Mouse (Mus musculus) heart, embryonic 12.5 days (tissue): ENCODE results near the gene Fgf12. TPM values are rescaled to one million over a fixed set of nuclear protein-coding genes. Genes with fewer than 3 reads are reported as not detected.

Experiments used
- ATAC-seq: fragments of 200-750 bp; cut with Nextera tagmentation; 2 replicates; pipeline ENCODE4 v1.8.0; 2017; ENCODE audit warnings: moderate TSS enrichment, moderate library complexity; ENCODE audit not compliant: insufficient number of reproducible peaks, low FRiP score
- H3K27ac ChIP-seq: fragments of 300-500 bp; sonication (generic); 2 replicates; pipeline ENCODE4 v1.5.1; 2016; ENCODE audit warnings: mild to moderate bottlenecking, moderate library complexity; ENCODE audit not compliant: poor library complexity, severe bottlenecking
- H3K27me3 ChIP-seq: fragments of 300-500 bp; sonication (generic); replicated peaks from 2 replicates; pipeline ENCODE4 v1.6.1; 2016; ENCODE audit warnings: mild to moderate bottlenecking, moderate library complexity
- H3K36me3 ChIP-seq: fragments of 300-500 bp; sonication (generic); 2 replicates; pipeline ENCODE4 v1.6.1; 2016; ENCODE audit warnings: mild to moderate bottlenecking, moderate library complexity
- H3K4me1 ChIP-seq: fragments of 300-500 bp; sonication (generic); replicated peaks from 2 replicates; pipeline ENCODE4 v1.6.1; 2016; ENCODE audit warnings: mild to moderate bottlenecking
- H3K4me2 ChIP-seq: fragments of 300-500 bp; sonication (generic); 2 replicates; pipeline ENCODE4 v1.6.1; 2016; ENCODE audit warnings: mild to moderate bottlenecking, moderate library complexity
- H3K4me3 ChIP-seq: fragments of 300-500 bp; sonication (generic); 2 replicates; pipeline ENCODE4 v1.5.1; 2016; ENCODE audit warnings: mild to moderate bottlenecking
- H3K9ac ChIP-seq: fragments of 300-500 bp; sonication (generic); 2 replicates; pipeline ENCODE4 v1.6.1; 2016; ENCODE audit warnings: mild to moderate bottlenecking, moderate library complexity
- H3K9me3 ChIP-seq: fragments of 300-500 bp; sonication (generic); replicated peaks from 2 replicates; pipeline ENCODE4 v1.6.1; 2016; ENCODE audit warnings: mild to moderate bottlenecking, moderate library complexity
- WGBS: fragments of 180-500 bp; shearing (Covaris S2); methylation state at CpG from one replicate; pipeline ENCODE4 v1.1.7; 2016; 5-methylcytosine and 5-hydroxymethylcytosine counted together
- polyA plus RNA-seq: library from polyadenylated mRNA; unstranded; fragments of >200 nt; fragmentation: Nextera tagmentation; extraction: Ambion mirVana; gene quantifications from 2 replicates; pipeline ENCODE4 v1.2.1, GENCODE M21; 2016

Gene Fgf12
- polyA plus RNA-seq, 1 experiment from 2014 or later, result 8.3 TPM

DNA sequence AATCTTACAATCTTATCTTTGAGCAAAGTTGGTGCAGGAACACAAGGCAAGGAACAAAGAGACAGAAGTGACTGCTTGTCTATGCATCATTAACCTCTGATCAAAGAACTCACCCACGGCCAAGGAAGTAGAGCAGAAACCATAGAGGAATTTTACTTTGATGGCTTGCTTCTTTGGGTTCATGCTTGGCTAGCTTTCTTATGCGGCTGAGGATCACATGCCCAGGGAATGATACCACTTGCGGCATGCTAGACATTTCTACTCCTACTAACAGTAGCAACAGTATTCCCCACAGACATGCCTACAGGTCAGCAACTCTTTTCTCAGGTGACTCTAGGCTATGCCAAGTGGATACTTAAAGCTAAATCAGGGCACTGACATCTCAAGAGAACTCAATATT, 429.3 kb downstream of the Fgf12 start:
- no peaks in the 10 kb centered on the region for H3K9me3 ChIP-seq
- ATAC-seq, result no peak
- H3K4me3 ChIP-seq, result no peak overlapping the region
- WGBS, result 74% methylated on average over 3 of the region's 3 CpGs
- H3K4me1 ChIP-seq, result no peaks in the 10 kb centered on the region
- no peak overlapping the region for H3K9ac ChIP-seq
- H3K27ac ChIP-seq, result no peak overlapping the region
- no peaks in the 10 kb centered on the region for H3K36me3 ChIP-seq
- H3K27me3 ChIP-seq, result no peaks in the 10 kb centered on the region
- H3K4me2 ChIP-seq, result no peak overlapping the region

DNA sequence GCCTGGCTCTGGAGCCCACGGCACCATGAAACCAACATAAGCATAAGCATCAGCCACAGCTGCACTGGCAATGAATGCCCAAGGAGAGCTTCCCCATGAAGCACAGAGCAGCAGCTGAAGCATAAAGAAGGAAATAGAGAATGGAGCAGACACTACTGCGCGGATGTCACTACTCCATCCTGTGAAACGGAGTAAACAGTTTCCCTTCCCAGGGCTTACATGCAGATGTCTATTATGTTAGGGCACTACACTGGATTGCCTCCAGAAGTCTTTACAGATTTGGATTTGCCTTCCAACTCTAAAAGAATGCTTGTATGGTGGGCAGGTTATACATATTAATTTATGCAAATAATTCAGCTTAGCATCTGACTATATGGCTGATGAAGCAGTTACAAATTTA, 441.2 kb downstream of the Fgf12 start:
- Histone ChIP-seq H3K27ac (no peak overlapping the region), H3K9me3 (no peaks in the 10 kb centered on the region), H3K9ac (no peak overlapping the region), H3K4me3 (no peak overlapping the region), H3K4me2 (no peak overlapping the region), H3K36me3 (no peaks in the 10 kb centered on the region), H3K4me1 (no peaks in the 10 kb centered on the region), H3K27me3 (no peaks in the 10 kb centered on the region)
- ATAC-seq, result no peak
- 84% methylated on average over 4 of the region's 4 CpGs for WGBS

DNA sequence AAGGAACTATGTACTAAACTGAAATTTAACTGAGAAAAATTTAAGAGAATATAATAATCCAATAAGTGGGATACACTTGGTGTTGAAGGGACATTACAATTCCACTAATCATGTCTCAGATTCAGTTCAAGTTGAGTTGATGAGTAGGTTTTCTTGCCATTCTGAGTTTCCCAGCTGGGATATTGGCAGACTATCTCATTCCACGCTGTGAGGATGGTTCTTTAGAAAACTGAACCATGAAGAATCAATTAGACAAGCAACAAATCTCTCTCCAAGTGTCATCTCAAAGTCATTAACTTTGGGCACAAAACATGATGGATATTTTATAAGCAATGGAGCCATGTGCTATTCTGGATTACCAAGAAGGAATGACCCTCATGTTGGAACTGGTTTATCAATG, 449.0 kb downstream of the Fgf12 start:
- no peak overlapping the region for H3K27ac ChIP-seq
- H3K9me3 ChIP-seq, result no peaks in the 10 kb centered on the region
- H3K36me3 ChIP-seq, result no peaks in the 10 kb centered on the region
- WGBS, result 60% methylated on average over 1 of the region's 1 CpGs
- ATAC-seq, result no peak
- H3K4me3 ChIP-seq, result no peak overlapping the region
- no peaks in the 10 kb centered on the region for H3K27me3 ChIP-seq
- no peak overlapping the region for H3K4me2 ChIP-seq
- no peaks in the 10 kb centered on the region for H3K4me1 ChIP-seq
- no peak overlapping the region for H3K9ac ChIP-seq

DNA sequence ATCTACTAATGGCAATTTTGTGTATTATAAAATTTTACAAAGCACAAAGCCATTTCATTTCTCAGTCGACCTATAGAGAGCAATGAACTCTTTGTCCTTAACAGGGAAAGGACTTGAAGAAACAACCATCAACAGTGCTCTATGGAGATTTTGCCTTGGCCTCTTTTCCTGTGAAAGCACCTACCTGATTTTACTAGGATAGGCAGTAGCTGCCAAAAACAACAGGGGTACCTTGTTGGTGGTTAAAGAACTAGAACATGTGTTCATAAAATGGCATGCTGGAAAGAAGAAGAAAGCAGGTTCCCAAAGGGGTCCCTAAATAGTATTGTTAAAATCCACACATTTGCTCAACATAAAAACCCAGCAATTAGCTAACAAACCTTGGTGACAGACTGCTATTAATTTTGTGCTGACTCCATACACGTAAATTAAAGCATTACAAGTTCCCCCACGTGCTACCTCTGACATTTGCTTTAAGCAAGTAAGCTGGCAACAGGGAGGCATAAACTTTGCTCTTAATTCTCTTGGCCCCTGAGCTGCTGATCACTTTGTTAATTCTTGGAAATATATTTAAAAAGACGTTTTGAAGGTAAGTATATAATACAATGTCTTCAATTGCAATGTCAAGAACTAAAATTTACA, 463.1 kb downstream of the Fgf12 start:
- Histone ChIP-seq H3K27ac (no peak overlapping the region), H3K9ac (no peak overlapping the region), H3K4me2 (no peak overlapping the region), H3K4me1 (no peaks in the 10 kb centered on the region), H3K27me3 (no peaks in the 10 kb centered on the region), H3K4me3 (no peak overlapping the region), H3K9me3 (no peaks in the 10 kb centered on the region), H3K36me3 (no peaks in the 10 kb centered on the region)
- ATAC-seq, result no peak
- WGBS, result 65% methylated on average over 4 of the region's 4 CpGs

DNA sequence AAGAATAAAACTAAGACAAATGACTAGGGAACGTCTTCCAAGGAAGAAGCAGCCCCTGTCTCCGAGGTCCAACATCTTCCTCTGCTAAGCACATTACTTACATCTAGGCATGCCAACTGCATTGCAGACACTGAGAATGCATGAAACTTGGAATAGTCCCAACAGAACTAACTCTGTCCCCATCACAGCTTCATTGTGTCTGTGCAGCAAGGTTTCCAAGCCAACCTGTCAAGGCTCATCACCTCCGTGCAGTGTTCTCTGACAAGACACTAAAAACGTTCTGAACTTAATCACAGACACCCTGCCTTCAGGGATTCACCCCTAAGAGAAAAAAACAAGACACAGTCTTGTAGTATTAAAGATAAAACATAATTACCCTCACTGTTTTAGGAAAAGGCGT, 495.0 kb downstream of the Fgf12 start:
- Histone ChIP-seq H3K4me3 (no peak overlapping the region), H3K9ac (no peak overlapping the region), H3K4me2 (no peak overlapping the region), H3K27ac (no peak overlapping the region), H3K36me3 (no peaks in the 10 kb centered on the region), H3K4me1 (no peaks in the 10 kb centered on the region), H3K27me3 (no peaks in the 10 kb centered on the region), H3K9me3 (no peaks in the 10 kb centered on the region)
- 71% methylated on average over 5 of the region's 5 CpGs for WGBS
- no peak for ATAC-seq

DNA sequence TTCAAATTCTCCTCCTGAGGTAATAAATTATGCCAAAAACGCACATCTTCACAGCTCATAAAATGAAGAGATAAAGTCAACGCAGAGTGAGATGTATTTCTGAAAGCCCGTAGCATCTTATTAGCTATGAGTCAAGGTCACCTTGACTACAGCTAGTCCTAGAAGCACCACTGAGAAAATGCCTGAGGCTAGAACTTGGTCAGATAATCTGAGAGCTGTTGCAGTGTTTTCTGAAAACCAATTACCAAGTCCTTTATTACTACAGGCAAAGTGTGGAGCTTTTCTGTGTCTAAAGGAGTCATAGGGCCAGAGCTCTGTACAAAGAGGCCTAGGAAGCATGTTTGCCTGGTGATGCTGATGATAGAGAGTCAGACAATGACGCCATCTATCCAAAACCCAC, 498.6 kb downstream of the Fgf12 start:
- 74% methylated on average over 4 of the region's 4 CpGs for WGBS
- Histone ChIP-seq H3K4me2 (no peak overlapping the region), H3K36me3 (no peaks in the 10 kb centered on the region), H3K4me1 (no peaks in the 10 kb centered on the region), H3K27me3 (no peaks in the 10 kb centered on the region), H3K9ac (no peak overlapping the region), H3K4me3 (no peak overlapping the region), H3K27ac (no peak overlapping the region), H3K9me3 (no peaks in the 10 kb centered on the region)
- no peak for ATAC-seq

DNA sequence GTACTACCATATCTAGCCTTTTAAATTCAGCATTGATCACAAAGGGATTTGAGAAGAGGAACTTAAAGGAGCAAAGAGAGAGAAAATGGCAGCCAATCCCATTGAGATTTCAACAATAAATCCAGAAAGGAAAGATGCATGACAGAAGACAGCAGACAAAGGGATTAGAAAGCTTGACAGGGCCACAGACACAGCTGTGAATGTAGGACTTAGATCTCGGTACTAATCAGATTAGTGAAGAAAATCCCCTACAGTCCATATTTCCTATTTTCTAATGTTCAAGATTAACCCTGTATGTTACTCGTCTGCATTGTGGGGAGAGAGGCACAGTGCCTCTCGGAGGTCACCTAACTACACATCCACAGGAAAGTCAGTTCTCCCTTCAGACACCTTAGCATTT, 500.9 kb downstream of the Fgf12 start:
- no peaks in the 10 kb centered on the region for H3K4me1 ChIP-seq
- H3K9me3 ChIP-seq, result no peaks in the 10 kb centered on the region
- no peak overlapping the region for H3K4me2 ChIP-seq
- H3K27me3 ChIP-seq, result no peaks in the 10 kb centered on the region
- H3K9ac ChIP-seq, result no peak overlapping the region
- 61% methylated on average over 3 of the region's 3 CpGs for whole genome bisulfite sequencing
- ATAC-seq, result no peak
- no peaks in the 10 kb centered on the region for H3K36me3 ChIP-seq
- H3K4me3 ChIP-seq, result no peak overlapping the region
- no peak overlapping the region for H3K27ac ChIP-seq

DNA sequence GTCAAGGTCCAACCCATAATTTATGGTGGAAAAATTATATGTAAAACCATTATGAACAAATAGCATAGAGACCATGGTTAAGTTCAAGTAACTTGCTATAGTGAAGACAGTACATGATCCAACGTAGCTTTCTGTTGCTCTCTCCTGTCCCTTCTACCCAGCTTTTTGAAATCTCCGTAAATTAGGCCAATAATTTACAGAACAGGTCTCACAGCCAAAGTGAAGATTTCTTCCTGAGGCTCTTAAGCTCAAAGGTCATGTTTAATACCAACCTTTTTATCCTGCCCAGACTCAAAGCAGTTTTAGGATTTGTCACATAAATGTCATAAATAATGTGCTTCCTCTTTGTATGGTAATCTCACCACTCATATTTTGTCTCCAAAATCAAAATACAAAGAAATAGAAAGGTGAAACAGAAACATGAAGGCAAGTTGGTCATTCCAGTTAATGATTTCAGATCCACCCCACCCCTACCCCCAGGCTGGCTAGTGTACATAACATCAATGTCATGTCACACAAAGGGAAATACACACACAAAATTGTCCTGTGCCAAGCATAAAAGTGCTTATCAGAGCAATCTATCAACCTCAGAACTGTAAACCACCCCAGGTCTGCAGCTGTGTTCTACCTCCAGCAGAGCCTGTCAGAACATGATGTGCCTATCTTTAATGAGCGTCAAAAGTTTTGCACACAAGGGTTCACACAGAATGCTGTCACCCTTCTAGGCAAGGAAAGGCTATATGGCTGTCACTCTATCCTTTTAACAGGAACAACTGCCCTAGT, 509.8 kb downstream of the Fgf12 start:
- whole genome bisulfite sequencing, result 76% methylated on average over 3 of the region's 3 CpGs
- Histone ChIP-seq H3K4me1 (no peaks in the 10 kb centered on the region), H3K36me3 (no peaks in the 10 kb centered on the region), H3K27me3 (no peaks in the 10 kb centered on the region), H3K9ac (no peak overlapping the region), H3K9me3 (no peaks in the 10 kb centered on the region), H3K4me3 (no peak overlapping the region), H3K4me2 (no peak overlapping the region), H3K27ac (no peak overlapping the region)
- ATAC-seq, result no peak

DNA sequence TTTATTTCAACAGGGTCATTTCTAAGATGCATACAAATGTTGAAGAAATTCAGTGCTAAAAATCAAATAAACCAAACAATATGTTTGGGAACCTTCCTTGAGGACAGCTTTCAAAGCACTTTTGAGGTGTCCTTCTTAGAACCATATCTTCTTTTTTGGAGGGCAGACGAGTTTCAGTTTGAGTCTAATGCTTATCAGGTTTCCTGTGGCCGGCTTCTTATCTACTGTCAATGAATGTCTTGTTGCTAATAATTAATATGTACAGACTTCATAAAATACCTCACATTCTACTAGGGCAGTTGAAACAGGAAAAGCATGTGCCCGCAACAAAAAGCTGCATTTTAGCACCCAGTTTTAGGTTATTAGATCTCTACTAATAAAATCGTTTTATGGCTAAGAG, 513.5 kb downstream of the Fgf12 start:
- H3K4me2 ChIP-seq, result no peak overlapping the region
- H3K4me1 ChIP-seq, result no peaks in the 10 kb centered on the region
- 46% methylated on average over 4 of the region's 4 CpGs for WGBS
- H3K27me3 ChIP-seq, result no peaks in the 10 kb centered on the region
- H3K9me3 ChIP-seq, result no peaks in the 10 kb centered on the region
- H3K4me3 ChIP-seq, result no peak overlapping the region
- no peaks in the 10 kb centered on the region for H3K36me3 ChIP-seq
- H3K27ac ChIP-seq, result no peak overlapping the region
- no peak overlapping the region for H3K9ac ChIP-seq
- ATAC-seq, result no peak

DNA sequence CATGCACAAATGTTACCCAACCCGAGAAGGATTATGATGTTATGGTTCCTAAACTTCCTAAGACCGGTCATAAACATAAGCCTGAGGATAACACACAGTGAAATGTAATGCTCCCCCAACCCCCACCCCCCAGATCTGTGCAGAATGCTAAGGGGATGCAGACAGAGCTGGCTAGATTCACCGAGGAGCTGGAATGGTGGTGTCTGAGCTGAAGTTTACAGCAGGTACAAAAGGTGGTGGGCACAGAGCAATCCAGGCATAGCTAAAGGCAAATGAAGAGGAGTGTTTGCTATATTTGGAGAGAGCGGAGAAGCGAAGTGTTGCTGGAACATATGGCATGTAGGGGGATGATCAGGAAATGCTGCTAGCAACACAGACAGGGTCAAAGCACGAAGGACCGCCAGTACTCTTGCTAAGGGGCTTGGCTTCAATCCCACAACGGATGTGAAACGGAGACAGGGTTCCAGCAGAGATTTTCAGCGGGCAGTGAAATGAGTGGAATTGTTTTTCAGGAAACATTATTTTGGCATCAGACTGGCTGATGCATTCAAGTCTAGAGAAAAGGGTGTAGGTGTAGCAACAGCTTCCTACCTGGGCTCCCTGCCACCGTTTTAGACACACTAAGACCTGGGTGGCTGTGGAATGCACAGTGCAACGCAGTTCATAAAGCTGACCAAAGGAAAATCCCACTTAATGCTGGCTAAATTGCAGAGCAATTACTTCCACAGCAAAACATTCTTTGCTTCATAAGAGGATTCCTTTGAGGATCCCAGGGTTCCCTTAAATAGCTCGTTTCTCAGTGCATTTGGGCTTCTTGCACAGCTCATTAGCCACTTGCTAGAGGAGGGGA, 514.6 kb downstream of the Fgf12 start:
- no peaks in the 10 kb centered on the region for H3K4me1 ChIP-seq
- H3K27ac ChIP-seq, result no peak overlapping the region
- H3K4me2 ChIP-seq, result no peak overlapping the region; the same call in 1 of the 2 replicates
- WGBS, result 61% methylated on average over 13 of the region's 13 CpGs
- no peak overlapping the region for H3K9ac ChIP-seq
- no peak overlapping the region for H3K4me3 ChIP-seq
- no peaks in the 10 kb centered on the region for H3K9me3 ChIP-seq
- no peaks in the 10 kb centered on the region for H3K27me3 ChIP-seq
- no peaks in the 10 kb centered on the region for H3K36me3 ChIP-seq
- no peak for ATAC-seq

DNA sequence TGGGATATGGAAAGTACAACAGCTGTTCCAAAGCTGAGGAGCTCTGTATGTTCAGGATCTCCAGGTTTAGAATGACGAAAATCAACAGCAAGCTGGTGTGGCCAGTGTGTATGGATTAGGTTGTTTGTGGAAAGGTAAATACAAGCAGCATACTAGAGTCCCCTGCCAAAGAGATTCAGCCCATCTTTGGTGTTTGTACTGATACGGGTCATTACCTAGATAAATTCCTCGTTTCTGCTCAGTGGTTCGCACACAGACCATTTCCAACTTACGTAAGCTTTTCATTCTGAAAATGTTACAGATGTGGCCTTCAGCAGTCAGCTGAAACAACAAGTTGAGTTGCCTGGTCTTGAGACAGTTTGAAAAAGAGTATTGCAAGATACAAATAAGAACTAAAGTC, 536.9 kb downstream of the Fgf12 start:
- Histone ChIP-seq H3K9me3 (no peaks in the 10 kb centered on the region), H3K4me1 (no peaks in the 10 kb centered on the region), H3K4me2 (no peak overlapping the region), H3K4me3 (no peak overlapping the region), H3K27me3 (no peaks in the 10 kb centered on the region), H3K36me3 (no peaks in the 10 kb centered on the region), H3K9ac (no peak overlapping the region), H3K27ac (no peak overlapping the region)
- ATAC-seq, result no peak
- WGBS, result 81% methylated on average over 5 of the region's 5 CpGs
